Mouse (Mus musculus): ENCODE data around the gene Tepsin.

- no peak for TF ChIP-seq CTCF (IDR thresholded peaks at IDR 0.05; ENCODE audit: low read depth)
- TF ChIP-seq EP300 (IDR thresholded peaks at IDR 0.05; ENCODE audit: low read depth), result no peak
Observed at GRCm38 (mm10) chr11:120139309-120139731, 40.8 kb upstream of the Tepsin start.

Measured in heart, postnatal 0 days (tissue).